In genomic region chr3:78901838-78902484, GRCm38 (mm10) we compare ENCODE assay signal across 8 mouse cellular contexts.
DNase-seq lines count a peak whose midpoint lies in the region; ATAC-seq lines count a peak whose summit lies in the region.

No protein-coding gene starts in this region.

- peak; percentile 21 for DNase-seq in right cerebral cortex, adult 18-20 months
- no peak for DNase-seq in right cerebral cortex, postnatal 25 days
- peak; percentile 18 for DNase-seq in forebrain, embryonic 10.5 days (ENCODE audit: extremely low spot score, low spot score)
- peak; percentile 70 for DNase-seq in kidney, postnatal 10 days
- peak; percentile 21 for DNase-seq in ovary, postnatal 14 days (ENCODE audit: low spot score)
- DNase-seq in B cell, adult 2 months: no peak

- 48% methylated on average over 4 of the region's 4 CpGs for WGBS in forebrain, embryonic 10.5 days
- WGBS in heart, embryonic 16.5 days: 37% methylated on average over 4 of the region's 4 CpGs

- H3K4me3 ChIP-seq in forebrain, embryonic 10.5 days: no peak overlapping the region
- 0 out of 2 replicates have a peak overlapping the region, but pooled peaks have one; percentile 38 for H3K4me3 ChIP-seq in heart, embryonic 16.5 days (ENCODE audit: low read length)

- peaks cover 49% of the 10 kb centered on the region for H3K4me1 ChIP-seq in forebrain, embryonic 10.5 days
- H3K4me1 ChIP-seq in heart, embryonic 16.5 days (ENCODE audit: control insufficient read depth, insufficient read depth, low read length): peaks cover 14% of the 10 kb centered on the region

- no peaks in the 10 kb centered on the region for H3K27me3 ChIP-seq in forebrain, embryonic 10.5 days (ENCODE audit: poor library complexity, severe bottlenecking)
- no peaks in the 10 kb centered on the region for H3K27me3 ChIP-seq in heart, embryonic 16.5 days (ENCODE audit: control insufficient read depth, insufficient read depth, low read length)

- no peak for ATAC-seq in heart, embryonic 16.5 days (replicated peaks; ENCODE audit: extremely low read depth, insufficient read depth, low FRiP score)
- no peak for ATAC-seq in inflammation-experienced regulatory T-cells, adult 6 months

- 0 out of 2 replicates have a peak overlapping the region, but pooled peaks have one; percentile 11 for H3K9ac ChIP-seq in heart, embryonic 16.5 days (ENCODE audit: low read length)

- H3K9me3 ChIP-seq in forebrain, embryonic 10.5 days: no peaks in the 10 kb centered on the region
- no peaks in the 10 kb centered on the region for H3K9me3 ChIP-seq in heart, embryonic 16.5 days (replicated peaks; ENCODE audit: control insufficient read depth, low read length)

- peak overlapping the region; percentile 60 for H3K4me2 ChIP-seq in heart, embryonic 16.5 days (ENCODE audit: low read depth, low read length)

- H3K36me3 ChIP-seq in forebrain, embryonic 10.5 days (replicated peaks): no peaks in the 10 kb centered on the region
- H3K36me3 ChIP-seq in heart, embryonic 16.5 days (ENCODE audit: control insufficient read depth, insufficient read depth): no peaks in the 10 kb centered on the region

- peak overlapping the region; percentile 51 for H3K27ac ChIP-seq in forebrain, embryonic 10.5 days
- H3K27ac ChIP-seq in heart, embryonic 16.5 days (ENCODE audit: low read length): peak overlapping the region; percentile 68; the same call in 1 of the 2 replicates

Comparison
In these comparisons a context has a peak if more than half of its experiments do, and no peak if none do; other contexts are left out.
1. DNase-seq: peak in right cerebral cortex, adult 18-20 months (single experiment), forebrain, embryonic 10.5 days (single experiment), kidney, postnatal 10 days (single experiment) and ovary, postnatal 14 days (single experiment); none in right cerebral cortex, postnatal 25 days (single experiment) and B cell, adult 2 months (0 of 2).